Mouse (Mus musculus): Measurements from ENCODE around the gene Adra1b.
A peak's percentile ranks its signal among the peaks of the same experiment; 100 is the strongest.

Gene Adra1b

GRCm38 (mm10) chr11:43901051-43901654 is at the start of gene Adra1b:
Gene Adra1b (minus strand): TSS chr11:43901210.
- no peak for DNase-seq

DNA sequence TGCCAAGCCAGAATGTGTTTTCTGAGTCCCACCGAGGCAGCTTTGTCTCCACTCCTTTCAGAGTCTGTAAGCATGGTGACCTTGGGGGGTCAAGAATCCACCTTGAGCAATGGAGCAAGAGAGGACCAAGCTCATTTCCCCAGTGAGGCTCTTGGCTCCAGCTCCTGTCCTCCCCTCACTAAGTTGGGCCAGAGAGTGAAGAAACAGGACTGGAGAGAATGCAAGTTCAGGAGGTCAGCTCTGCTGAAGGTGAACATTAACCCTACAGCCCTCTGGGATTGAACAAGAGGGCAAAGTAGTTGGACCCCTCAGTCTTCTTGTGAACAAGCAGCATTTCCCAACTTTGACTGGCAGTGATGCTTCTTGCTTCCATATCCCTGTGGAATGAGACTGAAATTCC is 49.3 kb upstream of the Adra1b start:
- DNase-seq = no peak

GRCm38 (mm10) chr11:43943781-43944180 is 42.8 kb upstream of the Adra1b start:
- no peak for DNase-seq

DNA sequence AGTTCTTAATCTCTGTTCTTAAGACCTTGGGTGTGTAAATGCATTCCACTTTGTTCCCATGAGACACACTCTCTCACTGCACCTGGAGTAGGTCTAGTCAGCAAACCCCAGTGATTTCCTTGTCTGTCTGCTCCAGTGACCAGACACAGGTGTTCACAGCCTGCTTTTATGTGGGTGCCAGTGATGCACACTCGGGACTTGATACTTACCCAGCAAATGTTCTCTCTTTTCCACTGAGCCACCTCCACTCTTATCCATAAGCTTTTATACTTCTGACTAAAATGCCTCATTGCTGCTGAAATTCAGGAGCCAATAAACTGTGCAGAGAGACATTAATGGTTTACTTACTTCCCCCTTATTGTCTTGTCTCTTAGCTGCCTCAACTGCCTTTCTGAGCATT is 42.2 kb upstream of the Adra1b start:
- no peak for DNase-seq

DNA sequence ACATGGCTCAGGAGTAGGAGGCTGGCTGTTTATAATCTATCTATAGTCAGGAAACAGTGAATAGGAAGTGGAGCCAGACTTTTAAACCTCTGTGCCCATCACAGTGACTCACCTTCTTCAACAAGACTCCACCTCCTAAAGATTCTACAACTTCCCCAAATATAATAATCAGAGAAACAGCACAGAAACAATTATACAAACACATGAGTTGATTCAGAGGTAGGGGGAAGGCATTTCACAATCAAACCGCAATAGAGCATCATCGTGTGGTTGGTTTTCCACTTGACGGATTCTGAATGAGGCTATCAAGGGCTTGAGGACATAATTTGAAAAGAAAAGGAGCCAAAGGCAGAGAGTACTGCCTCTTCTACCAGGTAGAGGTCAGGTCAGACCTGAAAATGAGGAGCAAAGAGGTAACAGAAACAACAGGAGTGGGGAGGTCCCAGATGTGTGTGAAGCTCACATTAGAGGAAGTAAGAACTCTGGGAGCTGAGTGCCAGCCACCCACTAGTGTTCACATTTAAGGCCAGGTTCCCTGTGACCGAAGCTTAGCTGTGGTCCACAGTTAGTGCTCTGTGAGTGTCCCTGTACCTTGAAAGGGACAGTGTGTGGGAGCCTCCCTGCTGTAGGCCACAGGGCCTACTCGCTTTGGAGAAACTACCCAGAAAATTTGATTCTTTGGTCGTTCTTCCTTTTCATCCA is 39.6 kb upstream of the Adra1b start:
- DNase-seq = no peak

GRCm38 (mm10) chr11:43936023-43936422 is 35.0 kb upstream of the Adra1b start:
- no peak for DNase-seq

DNA sequence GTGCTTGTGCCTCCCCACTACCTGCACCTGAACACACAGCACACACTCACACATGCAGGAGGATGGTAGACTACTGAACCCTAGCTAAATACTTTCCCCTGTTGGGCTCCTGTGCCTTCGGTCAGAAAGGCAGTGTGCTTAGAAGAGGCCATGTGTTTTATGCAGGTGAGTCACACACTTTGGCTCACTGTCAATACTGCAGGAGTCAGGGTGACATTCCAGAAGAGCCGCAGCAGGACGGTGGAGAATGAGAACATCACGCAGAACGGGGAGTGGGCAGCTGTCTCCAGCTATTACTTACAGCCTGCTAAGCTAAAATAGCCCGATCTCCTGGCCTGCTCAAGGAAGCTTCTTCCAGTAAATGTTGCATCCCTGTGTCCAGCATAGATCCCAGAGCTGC is 32.5 kb upstream of the Adra1b start:
- no peak for DNase-seq

GRCm38 (mm10) chr11:43933000-43933399 is 32.0 kb upstream of the Adra1b start:
- no peak for DNase-seq

DNA sequence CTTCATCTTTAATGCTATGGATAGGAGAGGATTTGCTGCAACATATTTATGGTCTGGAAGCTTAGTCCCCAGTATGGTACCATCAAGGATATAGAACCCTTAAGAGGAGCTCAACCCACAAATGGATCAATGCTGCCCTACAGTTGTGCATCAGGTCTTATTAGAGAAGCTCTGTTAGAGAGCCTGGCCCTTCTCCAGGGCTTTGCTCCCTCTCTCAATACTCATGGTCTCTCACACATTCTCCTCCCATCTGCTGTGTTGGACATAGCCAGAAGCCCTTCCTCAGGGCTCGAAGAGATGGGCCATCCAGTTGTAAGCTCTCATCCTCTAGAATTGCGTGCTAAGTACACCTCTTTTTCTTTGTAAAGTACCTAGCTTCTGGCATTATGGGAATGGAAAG is 29.2 kb upstream of the Adra1b start:
- no peak for DNase-seq

DNA sequence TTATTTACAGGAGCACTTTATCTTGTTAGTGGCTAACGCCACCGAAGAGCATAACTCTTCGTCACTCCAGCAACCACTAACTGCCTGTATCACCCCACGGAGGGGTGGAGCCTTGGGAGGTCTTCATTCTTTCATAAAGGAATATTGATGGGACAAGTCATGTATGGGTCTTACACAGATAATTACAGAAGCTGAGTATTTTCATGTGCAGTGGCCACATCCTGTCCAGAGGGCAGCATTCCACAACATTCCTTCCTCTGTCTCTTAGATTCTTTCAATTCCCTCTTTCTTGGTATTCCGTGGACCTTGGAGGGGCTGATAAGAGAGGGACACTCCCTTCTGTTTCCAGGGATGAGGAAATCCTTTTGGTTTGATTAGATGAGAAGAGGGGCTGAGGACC is 28.7 kb upstream of the Adra1b start:
- DNase-seq = no peak

DNA sequence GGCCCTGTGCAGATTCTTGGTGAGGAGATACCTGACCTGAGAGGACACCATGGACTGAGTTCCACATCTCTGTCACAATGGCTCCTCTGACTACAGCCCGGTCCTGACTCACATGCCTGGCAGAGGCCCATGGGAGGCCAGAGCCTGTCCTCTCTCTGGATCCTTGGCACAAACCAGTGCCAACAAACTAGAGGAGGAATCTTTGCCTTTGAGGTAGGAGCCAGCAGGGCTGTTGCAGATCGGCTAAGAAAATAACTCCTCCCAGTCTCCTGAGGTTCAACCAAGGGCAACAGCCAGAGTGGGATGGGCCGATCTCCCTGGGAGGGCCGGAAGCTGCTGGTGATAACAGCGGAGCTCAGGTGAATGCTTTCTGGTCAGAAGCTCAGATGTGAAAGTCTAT is 28.2 kb upstream of the Adra1b start:
- no peak for DNase-seq

GRCm38 (mm10) chr11:43927133-43927815 is 26.3 kb upstream of the Adra1b start:
- DNase-seq = no peak

DNA sequence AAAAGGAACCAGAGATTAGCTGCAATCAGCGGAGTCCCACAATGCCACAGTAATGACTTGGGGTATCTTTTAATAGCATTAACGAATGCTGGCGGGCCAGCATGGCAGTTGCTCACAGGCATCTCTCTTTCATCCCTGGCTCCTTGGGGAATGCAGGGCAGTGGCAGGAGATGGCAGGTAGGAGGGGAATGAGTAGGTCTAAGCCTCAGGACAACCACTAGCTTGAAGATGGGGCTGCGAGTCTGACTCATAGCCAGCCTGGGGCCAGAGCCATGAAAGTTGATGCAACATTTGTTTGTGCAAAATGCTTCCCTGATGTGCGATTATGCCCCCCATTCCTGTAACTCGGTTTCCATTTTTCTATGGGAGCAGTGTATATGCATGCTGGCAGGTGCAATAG is 25.2 kb upstream of the Adra1b start:
- peak; percentile 21 for DNase-seq

GRCm38 (mm10) chr11:43925584-43925983 is 24.6 kb upstream of the Adra1b start:
- peak; percentile 47 for DNase-seq

DNA sequence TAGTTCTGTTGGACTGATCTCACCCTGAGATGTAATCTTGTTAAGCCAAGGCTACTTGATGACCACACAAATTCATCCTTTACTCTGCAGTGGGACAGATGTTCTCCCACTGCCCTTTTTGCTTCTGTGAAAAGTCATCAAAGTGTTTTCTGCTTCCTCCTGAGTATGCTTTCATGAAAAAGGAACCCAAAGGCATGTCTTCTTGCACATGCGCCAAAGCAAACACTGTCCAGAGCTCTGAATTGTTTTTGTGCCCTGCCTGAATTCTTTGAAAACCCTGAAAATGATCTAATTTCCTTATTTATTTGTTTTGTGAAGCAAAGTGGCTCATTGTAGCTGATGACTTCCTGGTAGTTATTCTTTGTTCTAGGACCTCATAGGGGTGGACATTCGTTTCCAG is 20.7 kb upstream of the Adra1b start:
- DNase-seq = no peak

GRCm38 (mm10) chr11:43919492-43920055 is 18.6 kb upstream of the Adra1b start:
- DNase-seq = no peak

DNA sequence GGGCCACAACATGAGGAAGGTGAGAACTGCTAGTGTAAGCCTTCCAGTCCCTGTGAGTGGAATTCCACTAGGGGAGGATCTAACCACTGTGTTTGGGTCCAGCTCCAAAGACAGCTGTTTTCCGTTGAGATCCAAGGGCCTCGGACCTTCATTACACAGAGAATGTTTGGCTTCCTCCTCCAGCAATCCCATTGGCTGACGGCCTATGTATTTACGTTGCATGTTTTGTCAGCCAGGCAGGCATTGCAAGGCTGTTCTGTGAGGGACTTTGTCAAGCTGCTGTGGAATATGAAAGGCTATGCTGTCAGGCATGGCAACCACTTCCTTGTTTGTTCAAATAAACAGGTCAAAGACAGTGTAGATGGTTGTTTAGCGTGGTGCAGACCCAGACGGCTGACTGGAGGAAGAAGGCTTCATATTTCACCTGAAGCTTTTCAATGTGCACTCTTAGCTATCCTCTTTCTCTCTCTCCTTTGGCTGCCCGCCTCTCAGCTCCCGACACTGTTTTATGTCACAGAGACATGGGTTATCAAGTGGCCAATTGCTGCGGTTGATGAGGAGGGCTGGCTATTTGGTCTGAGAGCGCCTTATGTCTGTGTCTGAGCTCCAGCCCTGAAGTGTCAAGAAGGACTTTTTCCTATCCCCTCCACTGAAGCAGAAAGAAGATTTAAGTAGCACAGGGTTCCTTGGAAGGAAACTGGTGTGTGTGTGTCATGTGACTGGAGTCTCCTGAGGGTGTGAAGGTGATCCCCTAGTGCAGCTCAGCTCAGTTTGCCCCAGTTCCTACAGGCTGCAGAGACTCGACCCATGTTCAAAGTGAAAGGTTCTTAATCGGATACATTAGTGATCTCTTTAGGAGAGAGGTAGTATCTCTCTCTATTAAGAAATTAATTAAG is 13.8 kb upstream of the Adra1b start:
- DNase-seq = no peak

DNA sequence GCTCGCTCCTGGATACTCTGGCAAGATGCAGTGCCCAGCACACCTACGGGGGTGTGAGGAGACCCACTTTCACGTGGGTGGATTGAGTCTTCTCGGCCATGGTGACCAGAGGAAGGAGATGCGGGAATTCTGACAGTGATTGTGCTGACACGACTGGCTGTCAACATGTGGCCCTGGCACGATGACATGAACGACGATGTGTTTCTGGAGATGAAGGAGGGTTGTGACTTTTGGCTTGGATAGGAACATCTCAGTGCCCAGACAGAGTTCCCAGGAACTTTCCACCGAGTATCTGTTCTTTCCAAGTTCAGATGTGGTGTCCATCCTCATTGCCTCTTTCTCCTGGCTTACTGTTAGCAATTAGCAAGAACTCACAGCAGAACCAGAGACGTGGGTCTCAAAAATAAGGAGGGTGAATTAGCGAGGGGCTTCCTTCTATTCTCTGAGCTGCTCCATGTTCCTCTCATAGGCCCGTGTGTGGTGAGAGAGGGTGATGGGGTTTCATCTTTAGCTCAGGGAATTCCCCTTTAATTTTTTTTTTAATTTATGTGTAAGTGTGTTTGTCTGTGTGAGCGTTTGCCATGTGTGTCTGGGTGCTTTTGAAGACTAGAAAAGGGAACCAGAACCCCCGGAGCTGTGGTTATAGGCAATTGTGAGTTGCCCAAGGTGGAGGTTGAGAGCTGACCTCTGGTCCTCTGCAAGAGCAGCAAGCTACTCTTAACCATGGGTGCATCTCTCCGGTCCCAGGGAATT is 11.3 kb upstream of the Adra1b start:
- DNase-seq = no peak

DNA sequence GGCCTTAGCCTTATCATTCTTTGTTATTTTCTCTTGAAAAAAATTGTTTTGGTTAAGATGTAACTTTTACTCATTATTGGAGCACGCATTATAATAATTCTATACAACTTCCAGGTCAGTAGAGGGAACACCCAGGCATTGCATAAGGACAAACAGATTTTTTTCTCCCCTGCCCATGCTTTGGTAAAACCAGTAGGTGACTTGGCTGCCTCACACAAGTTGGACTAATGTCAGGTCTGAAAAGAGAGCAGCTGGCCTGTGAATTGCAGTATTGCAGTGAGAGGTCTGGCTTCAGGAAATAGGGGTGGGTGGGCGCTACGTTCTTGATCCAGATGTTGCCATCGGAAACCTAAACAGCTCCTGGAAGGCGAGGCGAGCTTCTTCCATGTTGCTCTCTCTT is 10.6 kb upstream of the Adra1b start:
- DNase-seq = no peak

DNA sequence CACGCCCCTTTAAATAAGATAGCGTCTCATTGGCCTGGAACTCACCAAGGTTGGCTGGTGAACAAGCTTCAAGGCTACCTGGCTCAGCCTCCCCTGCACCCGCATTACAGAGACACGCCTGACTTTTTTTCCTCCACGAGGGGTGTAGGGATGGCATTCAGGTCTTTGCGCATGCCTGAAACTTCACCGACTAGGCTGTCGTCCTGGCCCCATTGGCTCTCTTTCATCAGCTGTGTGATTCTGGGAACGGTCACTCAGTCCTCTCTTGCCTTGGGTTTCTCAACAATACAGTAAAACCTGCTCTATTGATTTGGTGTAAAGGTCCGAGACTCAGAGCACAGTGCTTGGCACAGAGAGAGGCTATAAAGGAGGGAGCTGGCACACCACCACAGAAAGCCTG is 2.3 kb upstream of the Adra1b start:
- DNase-seq = no peak

DNA sequence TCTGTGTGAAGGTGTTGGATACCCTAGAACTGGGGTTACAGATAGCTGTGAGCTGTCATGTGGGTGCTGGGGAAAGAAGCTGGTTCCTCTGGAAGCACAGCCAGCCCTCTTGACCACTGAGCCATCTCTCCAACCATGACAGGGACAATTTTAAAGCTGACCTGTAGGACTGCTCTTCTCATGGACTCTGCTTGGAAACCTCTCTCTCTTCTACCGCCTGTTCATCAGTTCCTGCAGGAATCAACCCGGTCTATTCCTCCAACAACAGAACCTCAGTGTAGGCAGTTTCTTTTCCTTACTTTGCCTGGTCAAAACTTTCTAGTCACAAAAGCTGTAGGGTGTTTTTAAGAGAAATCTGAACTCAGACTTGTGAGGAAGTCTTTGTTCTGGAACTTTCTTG is 1.3 kb downstream of the Adra1b start:
- DNase-seq = no peak

GRCm38 (mm10) chr11:43895323-43895722 is 5.7 kb downstream of the Adra1b start:
- no peak for DNase-seq

Measured in retina, postnatal 1 day (tissue).